Comparison of ENCODE assay signal across 9 mouse cellular contexts in the genomic region with DNA sequence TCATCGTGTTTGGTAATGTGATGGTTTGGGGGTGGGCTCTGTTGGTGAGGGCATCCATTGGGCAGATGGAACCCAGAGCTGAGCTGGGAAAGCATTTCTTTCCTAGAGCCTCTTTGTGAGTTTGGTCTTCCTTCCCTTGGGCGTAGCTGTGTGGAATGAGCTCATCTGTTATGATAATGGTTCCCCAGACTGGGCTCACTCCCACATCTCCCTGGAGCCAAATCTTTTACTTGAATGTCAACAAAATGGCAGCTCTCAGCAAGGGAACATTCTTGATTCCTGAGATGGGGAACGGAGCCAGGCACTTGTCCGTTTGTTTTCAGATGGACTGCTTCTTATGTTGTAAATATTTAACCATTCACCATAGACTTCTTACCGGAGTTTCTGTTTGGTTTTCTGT.
A peak's percentile ranks its signal among the peaks of the same experiment; 100 is the strongest.
DNase-seq lines count a peak whose midpoint lies in the region; ATAC-seq and TF ChIP-seq lines count a peak whose summit lies in the region.
"Had no signal": no experiment of that assay in that cellular context is flagged by ENCODE, and none has a peak within 500 bp of the region (broad histone marks: within the 10 kb centered on the region; RNA-seq: fewer than 3 reads in every experiment).

No protein-coding gene starts in this region.

- no peak overlapping the region for H3K4me2 ChIP-seq in forebrain, embryonic 14.5 days (ENCODE audit: low read length)
- no peak overlapping the region for H3K4me2 ChIP-seq in forebrain, embryonic 12.5 days
- H3K4me2 ChIP-seq in heart, postnatal 0 days (ENCODE audit: low read depth, low read length), result no peak overlapping the region
- H3K4me2 ChIP-seq: embryonic facial prominence, embryonic 12.5 days had no signal

- peak; percentile 76 for DNase-seq in forebrain, embryonic 14.5 days (ENCODE audit: low spot score)
- peak; percentile 59 for DNase-seq in ES-CJ7 (ENCODE audit: low read depth, low spot score)
- DNase-seq in heart, postnatal 0 days (ENCODE audit: low spot score), result peak; percentile 70
- DNase-seq in lung, adult 18-20 months, result peak; percentile 89 to 93
- no peak for DNase-seq in thymus, postnatal 0 days (ENCODE audit: low spot score)
- no peak for DNase-seq in thymus, postnatal 4 days

- TF ChIP-seq CTCF in heart, postnatal 0 days (IDR thresholded peaks at IDR 0.05; ENCODE audit: low read depth), result no peak

- no peaks in the 10 kb centered on the region for H3K36me3 ChIP-seq in forebrain, embryonic 14.5 days (ENCODE audit: control insufficient read depth, insufficient read depth, low read length)
- 0 out of 2 replicates have a peak, but pooled peaks cover 4% of the 10 kb centered on the region for H3K36me3 ChIP-seq in forebrain, embryonic 12.5 days (replicated peaks)
- 0 out of 2 replicates have a peak, but pooled peaks cover 4% of the 10 kb centered on the region for H3K36me3 ChIP-seq in heart, postnatal 0 days (replicated peaks; ENCODE audit: control insufficient read depth, insufficient read depth, low read length)
- H3K36me3 ChIP-seq: embryonic facial prominence, embryonic 12.5 days had no signal

- no peak for TF ChIP-seq EP300 in heart, postnatal 0 days (IDR thresholded peaks at IDR 0.05; ENCODE audit: low read depth)

- WGBS in forebrain, embryonic 14.5 days, result 41% methylated on average over 5 of the region's 5 CpGs
- WGBS in forebrain, embryonic 12.5 days, result 76% methylated on average over 5 of the region's 5 CpGs
- WGBS in heart, postnatal 0 days, result 51% methylated on average over 5 of the region's 5 CpGs

- H3K4me1 ChIP-seq in forebrain, embryonic 14.5 days (ENCODE audit: control insufficient read depth, insufficient read depth, low read length), result peaks cover 23% of the 10 kb centered on the region
- H3K4me1 ChIP-seq in forebrain, embryonic 12.5 days, result peaks cover 36% of the 10 kb centered on the region
- H3K4me1 ChIP-seq in heart, postnatal 0 days (ENCODE audit: control insufficient read depth, insufficient read depth), result peaks cover 32% of the 10 kb centered on the region
- H3K4me1 ChIP-seq: embryonic facial prominence, embryonic 12.5 days had no signal

- H3K9me3 ChIP-seq in forebrain, embryonic 14.5 days (replicated peaks; ENCODE audit: control insufficient read depth, low read length), result no peaks in the 10 kb centered on the region
- 0 out of 2 replicates have a peak, but pooled peaks cover 2% of the 10 kb centered on the region for H3K9me3 ChIP-seq in forebrain, embryonic 12.5 days
- no peaks in the 10 kb centered on the region for H3K9me3 ChIP-seq in heart, postnatal 0 days (replicated peaks; ENCODE audit: control insufficient read depth, low read length)
- H3K9me3 ChIP-seq: embryonic facial prominence, embryonic 12.5 days had no signal

- ATAC-seq in forebrain, embryonic 14.5 days, result peak; percentile 45; the same call in 1 of the 2 replicates
- ATAC-seq in forebrain, embryonic 12.5 days (ENCODE audit: low FRiP score), result no peak
- peak; percentile 42; the same call in 1 of the 2 replicates for ATAC-seq in heart, postnatal 0 days (ENCODE audit: insufficient read depth, low read depth)
- ATAC-seq in erythroid progenitor cell, adult 5-6 weeks (replicated peaks; ENCODE audit: low FRiP score, poor library complexity, severe bottlenecking), result no peak

- H3K27ac ChIP-seq in forebrain, embryonic 14.5 days (ENCODE audit: low read depth, low read length), result no peak overlapping the region
- no peak overlapping the region for H3K27ac ChIP-seq in forebrain, embryonic 12.5 days
- peak overlapping the region; percentile 46; the same call in 1 of the 2 replicates for H3K27ac ChIP-seq in heart, postnatal 0 days (ENCODE audit: low read depth)
- H3K27ac ChIP-seq: embryonic facial prominence, embryonic 12.5 days had no signal

- H3K9ac ChIP-seq in forebrain, embryonic 14.5 days (ENCODE audit: low read length), result no peak overlapping the region
- no peak overlapping the region for H3K9ac ChIP-seq in forebrain, embryonic 12.5 days
- no peak overlapping the region for H3K9ac ChIP-seq in heart, postnatal 0 days (replicated peaks; ENCODE audit: low read depth, low read length)
- H3K9ac ChIP-seq: embryonic facial prominence, embryonic 12.5 days had no signal

- no peak overlapping the region for H3K4me3 ChIP-seq in forebrain, embryonic 14.5 days (ENCODE audit: low read depth, low read length)
- no peak overlapping the region for H3K4me3 ChIP-seq in forebrain, embryonic 12.5 days (replicated peaks)
- H3K4me3 ChIP-seq in heart, postnatal 0 days (ENCODE audit: low read depth, low read length), result no peak overlapping the region
- H3K4me3 ChIP-seq: embryonic facial prominence, embryonic 12.5 days had no signal

- H3K27me3 ChIP-seq in forebrain, embryonic 14.5 days (replicated peaks; ENCODE audit: control insufficient read depth, insufficient read depth, low read length), result no peaks in the 10 kb centered on the region
- H3K27me3 ChIP-seq in forebrain, embryonic 12.5 days, result no peaks in the 10 kb centered on the region
- no peaks in the 10 kb centered on the region for H3K27me3 ChIP-seq in heart, postnatal 0 days (ENCODE audit: control insufficient read depth, insufficient read depth, low read length)
- H3K27me3 ChIP-seq: embryonic facial prominence, embryonic 12.5 days had no signal

Comparison
In these comparisons a context has a peak if more than half of its experiments do, and no peak if none do; other contexts are left out.
1. ATAC-seq: peak in forebrain, embryonic 14.5 days (single experiment) and heart, postnatal 0 days (single experiment); none in forebrain, embryonic 12.5 days (single experiment) and erythroid progenitor cell, adult 5-6 weeks (single experiment).
2. DNase-seq: peak in forebrain, embryonic 14.5 days (single experiment), ES-CJ7 (single experiment), heart, postnatal 0 days (single experiment) and lung, adult 18-20 months (2 of 2); none in thymus, postnatal 0 days (single experiment) and thymus, postnatal 4 days (single experiment).